Mouse (Mus musculus): ENCODE results near the gene Pdzd2. TPM values are rescaled to one million over a fixed set of nuclear protein-coding genes. Genes with fewer than 3 reads are reported as not detected.

Gene Pdzd2
- total RNA-seq, 4 experiments from 2014 or later: 67.0 to 85.4 (median 77.8) TPM

DNA sequence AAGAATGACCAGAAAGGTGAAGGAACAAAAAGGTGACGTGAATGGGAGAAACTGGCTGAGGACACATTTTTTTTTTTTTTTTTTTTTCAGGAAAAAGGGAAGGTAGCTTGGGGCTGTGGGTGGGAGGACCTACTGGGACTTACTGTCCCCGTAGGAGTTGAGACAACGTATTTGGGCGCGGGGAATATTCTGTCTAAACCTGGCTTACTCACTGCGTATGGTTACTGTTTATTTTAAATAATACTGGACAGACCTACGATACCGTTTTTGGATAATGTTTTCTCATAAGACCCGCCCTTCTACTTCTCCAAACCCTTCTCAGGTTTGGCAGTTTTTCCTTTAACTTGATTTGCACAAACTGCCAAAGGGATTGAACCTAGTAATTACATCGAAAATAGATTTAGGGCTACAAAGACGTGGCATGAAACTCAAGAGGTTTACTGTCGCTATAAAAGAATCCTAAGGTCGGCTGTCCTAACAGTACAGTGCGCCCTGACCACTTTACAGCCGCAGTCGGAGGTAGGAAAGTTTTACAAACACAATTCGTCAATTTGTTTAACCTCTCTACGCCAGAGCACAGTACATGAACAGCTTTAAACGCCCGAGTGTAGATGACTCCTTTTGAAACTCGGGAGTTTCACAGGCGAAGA is 419.2 kb downstream of the Pdzd2 start:
- DNase-seq (ENCODE audit: low spot score in 2 of 2): no peak

DNA sequence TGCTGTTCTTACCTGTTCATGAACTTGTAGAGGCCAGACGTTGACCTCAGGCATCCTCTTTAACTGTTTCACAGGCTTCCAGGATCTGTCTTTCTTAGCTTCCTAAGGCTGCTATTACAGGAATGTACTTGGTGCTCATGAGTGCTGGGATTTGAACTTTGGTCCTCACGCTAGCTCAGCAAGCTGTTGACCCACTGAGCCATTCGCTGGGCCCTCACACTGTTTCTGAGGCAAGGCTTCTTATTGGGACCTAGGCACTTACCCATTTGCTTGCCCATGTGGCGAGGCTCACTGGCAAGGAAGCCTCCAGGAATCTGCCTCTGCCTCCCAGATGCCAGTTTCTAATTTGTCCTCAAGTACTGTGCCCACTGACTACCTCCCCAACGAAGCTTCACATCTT is 419.8 kb downstream of the Pdzd2 start:
- no peak for DNase-seq (ENCODE audit: low spot score in 2 of 2)

DNA sequence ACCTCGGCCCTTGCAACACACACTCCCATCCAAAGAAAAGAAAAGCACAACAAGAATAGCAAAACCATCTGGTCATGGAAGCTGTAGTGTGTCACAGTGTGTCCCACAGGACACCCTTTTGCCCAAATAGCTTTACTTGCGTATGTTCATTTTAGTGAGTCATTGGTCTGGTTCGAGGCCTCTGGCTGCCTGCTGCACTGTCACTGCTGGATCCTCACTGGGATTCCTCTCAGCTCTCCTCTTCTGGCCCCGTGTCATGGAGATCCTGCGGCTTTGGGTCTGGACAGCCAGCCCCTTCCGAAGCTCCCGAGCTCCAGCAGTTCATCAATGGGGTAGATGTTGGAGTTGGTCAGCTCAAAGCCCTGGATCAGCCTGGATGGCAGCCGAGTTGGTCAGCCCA is 421.3 kb downstream of the Pdzd2 start:
- DNase-seq (ENCODE audit: low spot score in 2 of 2): no peak

DNA sequence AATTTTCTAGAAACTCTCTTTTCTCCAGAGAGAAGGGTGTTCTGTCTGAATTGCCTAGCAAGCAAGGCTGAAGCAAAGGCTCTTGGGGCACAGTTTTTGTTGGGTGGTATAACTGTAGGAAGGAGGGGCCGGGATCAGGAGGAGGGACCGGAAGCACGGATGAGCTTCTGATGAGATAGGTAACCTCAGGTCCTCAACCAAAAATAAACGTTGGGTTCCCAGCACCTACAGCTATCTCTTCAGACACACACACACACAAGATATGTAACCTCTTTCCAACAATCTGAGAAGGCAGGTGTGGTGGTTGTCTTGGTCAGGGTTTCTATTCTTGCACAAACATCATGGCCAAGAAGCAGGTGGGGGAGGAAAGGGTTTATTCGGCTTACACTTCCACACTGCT is 422.4 kb downstream of the Pdzd2 start:
- DNase-seq (ENCODE audit: low spot score in 2 of 2): no peak

DNA sequence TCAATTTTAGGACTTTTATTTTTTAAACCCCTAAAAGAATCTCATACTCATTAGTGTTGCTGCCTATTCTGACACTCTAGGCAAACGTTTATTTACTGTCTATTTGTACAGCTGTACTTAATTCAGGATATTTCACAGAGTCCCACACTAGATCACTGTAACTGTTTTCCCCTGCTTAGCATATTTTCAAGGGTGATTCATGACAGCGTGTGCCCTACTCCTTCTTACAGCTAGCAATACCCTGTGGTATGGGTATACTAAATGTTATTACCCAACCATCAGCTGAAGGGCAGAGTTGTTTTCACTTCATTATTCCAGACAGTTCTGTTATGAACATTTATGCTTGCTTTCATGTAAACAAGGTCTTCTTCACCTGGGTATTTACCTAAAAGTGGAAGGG is 423.7 kb downstream of the Pdzd2 start:
- DNase-seq (ENCODE audit: low spot score in 2 of 2): no peak

DNA sequence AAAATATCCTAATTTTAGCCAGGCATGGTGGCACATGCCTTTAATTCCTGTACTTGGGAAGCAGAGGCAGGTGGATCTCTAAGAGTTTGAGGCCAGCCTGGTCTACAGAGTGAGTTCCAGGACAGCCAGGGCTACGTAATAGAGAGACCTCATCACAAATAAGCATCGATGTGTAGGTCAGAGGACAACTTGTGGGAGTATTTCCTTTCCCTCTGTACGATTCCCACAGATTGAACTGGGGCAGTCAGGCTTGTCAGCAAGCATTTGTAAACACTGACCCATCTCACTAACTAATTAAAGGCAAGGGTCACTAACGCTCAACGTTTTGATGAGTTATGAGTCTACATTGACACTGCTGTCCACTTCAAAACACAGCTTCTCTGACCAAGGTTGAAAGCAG is 425.1 kb downstream of the Pdzd2 start:
- DNase-seq (ENCODE audit: low spot score in 2 of 2): no peak

DNA sequence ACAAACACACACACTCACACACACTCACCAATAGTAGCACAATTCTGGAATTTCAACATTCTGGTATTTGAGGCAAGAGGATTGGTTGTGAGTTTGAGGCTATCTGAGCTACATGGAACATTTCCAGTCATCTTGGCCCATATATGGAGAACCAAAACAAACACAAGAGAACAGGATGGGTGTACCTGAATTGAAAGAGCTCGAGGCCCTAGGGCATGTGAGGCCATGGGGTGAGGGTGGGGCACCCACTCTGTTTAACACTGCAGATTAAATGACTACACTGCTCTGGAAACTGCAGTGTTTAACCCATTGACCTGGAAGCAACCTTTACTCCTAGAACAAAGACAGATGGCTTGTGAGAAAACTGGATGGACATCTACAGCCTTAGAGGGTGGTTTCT is 426.5 kb downstream of the Pdzd2 start:
- DNase-seq (ENCODE audit: low spot score in 2 of 2): no peak

DNA sequence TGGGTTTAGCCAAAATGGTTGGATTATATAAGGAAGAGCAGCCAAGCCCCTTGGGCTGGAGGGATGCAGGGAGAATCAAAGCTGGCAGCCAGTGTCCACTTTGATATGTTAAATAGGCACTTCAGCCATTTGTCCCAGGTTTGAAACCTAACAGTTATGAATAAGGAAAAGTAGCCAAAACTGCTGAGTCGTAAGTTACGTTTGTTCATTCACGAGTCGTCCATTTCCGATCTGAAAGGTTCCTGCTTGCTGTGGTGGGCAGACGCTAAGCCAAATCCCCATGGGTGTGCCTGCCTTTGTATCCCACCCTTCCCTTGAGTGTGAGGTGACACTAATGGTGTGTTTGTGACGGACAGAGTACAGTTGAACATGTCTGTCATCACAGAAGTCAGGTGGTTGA is 428.3 kb downstream of the Pdzd2 start:
- DNase-seq (ENCODE audit: low spot score in 2 of 2): no peak

DNA sequence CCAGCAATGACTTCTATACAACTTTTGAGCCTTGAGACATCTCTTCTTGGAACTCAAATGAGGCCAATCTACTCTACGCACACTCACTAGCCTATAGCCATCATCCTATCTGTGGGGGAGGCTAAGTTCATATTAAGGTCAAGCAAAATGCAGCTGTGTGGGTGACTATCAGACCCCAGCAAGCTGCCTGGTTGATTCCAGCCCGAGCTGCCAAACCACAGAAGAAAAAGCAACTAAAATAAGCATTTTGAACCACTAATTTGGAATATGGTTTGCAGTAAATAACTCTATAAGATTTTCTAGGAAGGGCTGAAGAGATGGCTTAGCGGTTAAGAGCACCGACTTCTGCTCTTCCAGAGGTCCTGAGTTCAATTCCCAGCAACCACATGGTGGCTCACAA is 429.0 kb downstream of the Pdzd2 start:
- no peak for DNase-seq (ENCODE audit: low spot score in 2 of 2)

Small RNA genes within 50 kb of the gene (microRNA-seq; reads per million reads assigned to microRNA genes)
- gene Gm24135 (0 reads per million in 2 experiments), gene Gm24302 (0 reads per million in 2 experiments)

Other genes with a start within 250 kb of the Pdzd2 start
- 10 to 100 TPM; 24.2 to 26.9 (median 25.4) TPM for gene 6030458C11Rik, start 84.7 kb upstream of the Pdzd2 start, total RNA-seq (2022)
- 10 to 100 TPM; 84.5 to 88.7 (median 86.3) TPM for gene Drosha, start 84.9 kb upstream of the Pdzd2 start, total RNA-seq (2022)

Measured in left cerebral cortex, adult 8-10 months (tissue).